Mouse (Mus musculus) heart, embryonic 16.5 days (tissue): ENCODE results near the gene Gusb. TPM values are rescaled to one million over a fixed set of nuclear protein-coding genes. Genes with fewer than 3 reads are reported as not detected.

Experiments
- ATAC-seq: fragments of 200-750 bp; cut with Nextera tagmentation; replicated peaks from 2 replicates; pipeline ENCODE4 v1.8.0; 2017; ENCODE audit warnings: moderate number of reproducible peaks; ENCODE audit not compliant: insufficient read depth, low FRiP score; ENCODE audit errors: extremely low read depth
- H3K27ac ChIP-seq: fragments of 300-500 bp; sonication (generic); 2 replicates; pipeline ENCODE4 v1.5.1; 2014; ENCODE audit warnings: mild to moderate bottlenecking, low read length, control low read depth, moderate library complexity
- H3K27me3 ChIP-seq: fragments of 300-500 bp; sonication (generic); 2 replicates; pipeline ENCODE4 v1.6.1; 2014; ENCODE audit warnings: low read length, mixed read lengths; ENCODE audit not compliant: control insufficient read depth, insufficient read depth
- H3K36me3 ChIP-seq: fragments of 300-500 bp; sonication (generic); 2 replicates; pipeline ENCODE4 v1.6.1; 2014; ENCODE audit not compliant: control insufficient read depth, insufficient read depth
- H3K4me1 ChIP-seq: fragments of 300-500 bp; sonication (generic); 2 replicates; pipeline ENCODE4 v1.6.1; 2014; ENCODE audit warnings: low read length, mixed read lengths; ENCODE audit not compliant: control insufficient read depth, insufficient read depth
- H3K4me2 ChIP-seq: fragments of 300-500 bp; sonication (generic); 2 replicates; pipeline ENCODE4 v1.6.1; 2014; ENCODE audit warnings: low read depth, mild to moderate bottlenecking, control low read depth, low read length
- H3K4me3 ChIP-seq: fragments of 300-500 bp; sonication (generic); 2 replicates; pipeline ENCODE4 v1.5.1; 2014; ENCODE audit warnings: mild to moderate bottlenecking, control low read depth, low read length
- H3K9ac ChIP-seq: fragments of 300-500 bp; sonication (generic); 2 replicates; pipeline ENCODE4 v1.6.1; 2014; ENCODE audit warnings: low read length, control low read depth
- H3K9me3 ChIP-seq: fragments of 300-500 bp; sonication (generic); replicated peaks from 2 replicates; pipeline ENCODE4 v1.6.1; 2016; ENCODE audit warnings: low read length; ENCODE audit not compliant: control insufficient read depth
- WGBS: fragments of 180-500 bp; shearing (Covaris S2); extraction: QIAGEN DNeasy Blood & Tissue Kit; methylation state at CpG from one replicate; pipeline ENCODE4 v1.1.7; 2014; 5-methylcytosine and 5-hydroxymethylcytosine counted together
- polyA plus RNA-seq: library from polyadenylated mRNA; unstranded; fragments of >200 nt; fragmentation: Nextera tagmentation; extraction: Ambion mirVana; gene quantifications from 2 replicates; pipeline ENCODE4 v1.2.1, GENCODE M21; 2015

Gene Gusb
- 36.8 and 40.1 TPM in 2 replicates for polyA plus RNA-seq

DNA sequence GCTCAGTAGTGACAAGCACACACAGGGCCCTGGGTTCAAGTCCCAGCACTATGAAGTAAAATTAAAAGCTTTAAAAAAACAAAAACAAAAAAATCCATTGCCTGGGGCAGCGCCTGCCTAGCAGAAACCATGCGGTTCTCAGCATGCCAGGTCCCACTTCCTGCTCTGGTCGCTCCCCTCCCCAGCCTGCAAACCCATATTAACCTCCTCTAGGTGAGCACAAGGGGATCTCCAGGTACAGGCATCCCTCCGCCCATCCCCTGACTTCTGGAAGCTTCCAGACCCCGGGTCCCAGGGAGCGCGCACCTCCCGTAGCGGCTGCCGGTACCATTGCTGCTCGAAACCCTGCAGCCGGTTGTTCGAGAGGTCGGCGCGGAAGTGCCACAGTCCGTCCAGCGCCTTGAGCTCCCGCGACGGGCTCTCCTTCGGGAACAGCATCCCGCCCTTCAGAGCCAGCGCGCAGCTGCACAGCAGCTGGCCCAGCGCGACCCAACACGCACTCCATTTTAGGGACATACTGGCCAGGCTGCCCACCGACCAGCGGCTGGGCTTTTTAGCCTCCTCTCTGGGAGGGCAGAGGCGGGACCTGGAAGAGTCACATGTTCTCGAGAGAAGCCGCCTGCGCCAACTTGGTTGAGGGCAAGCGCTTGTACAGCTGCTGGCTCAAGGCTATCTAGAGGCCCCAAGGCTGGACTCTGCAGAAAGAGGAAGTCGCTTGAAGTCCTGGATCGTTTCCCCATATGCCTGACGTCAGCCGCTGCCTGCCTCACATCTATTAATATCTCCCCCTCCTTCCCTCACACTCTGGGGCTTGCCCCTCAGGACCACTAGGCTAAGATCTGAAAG lies at the start of gene Gusb:
Gene Gusb, minus strand, starts transcription at position 749 of the 846 bp plus-strand sequence.
- Histone ChIP-seq H3K4me2 (peak within 1 kb of the TSS; percentile 64), H3K36me3 (no peaks in the 10 kb centered on the region), H3K4me1 (peaks cover 9% of the 10 kb centered on the region), H3K27ac (peak within 1 kb of the TSS; percentile 49), H3K4me3 (peak within 1 kb of the TSS; percentile 68), H3K27me3 (no peaks in the 10 kb centered on the region), H3K9me3 (peaks cover 5% of the 10 kb centered on the region; the same call in 1 of the 2 replicates), H3K9ac (peak within 1 kb of the TSS; percentile 63)
- ATAC-seq = peak; percentile 92
- under 1% methylated on average over 39 of the region's 39 CpGs for WGBS

DNA sequence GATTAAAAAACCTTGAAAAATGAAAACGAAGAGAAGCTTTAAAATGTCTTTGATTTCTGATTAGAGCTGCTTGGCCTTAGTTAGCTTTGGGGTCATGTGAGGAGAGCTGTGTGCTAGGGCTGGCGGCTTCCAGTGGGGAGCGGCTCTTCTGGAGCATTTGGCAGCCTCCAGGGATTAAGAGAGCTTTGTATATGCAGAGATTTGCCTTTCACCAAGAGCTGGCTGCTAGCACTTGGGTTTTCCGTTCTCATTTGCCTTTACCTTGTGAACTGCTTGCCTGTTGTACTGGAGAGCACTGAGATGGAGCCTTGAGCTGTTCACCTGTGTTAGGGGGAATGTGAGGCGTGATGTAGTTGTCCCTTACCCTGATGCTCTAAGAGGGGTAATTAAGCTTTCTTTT lies 49.7 kb upstream of the Gusb start:
- H3K9me3 ChIP-seq = no peaks in the 10 kb centered on the region
- no peak overlapping the region for H3K9ac ChIP-seq
- H3K4me2 ChIP-seq = no peak overlapping the region
- WGBS = 78% methylated on average over 5 of the region's 5 CpGs
- peaks cover 12% of the 10 kb centered on the region for H3K36me3 ChIP-seq
- no peak for ATAC-seq
- peaks cover 28% of the 10 kb centered on the region for H3K27me3 ChIP-seq
- H3K4me3 ChIP-seq = no peak overlapping the region
- H3K4me1 ChIP-seq = no peaks in the 10 kb centered on the region
- H3K27ac ChIP-seq = no peak overlapping the region

GRCm38 (mm10) chr5:130051073-130051860 lies 48.4 kb upstream of the Gusb start:
- Histone ChIP-seq H3K27me3 (peaks cover 28% of the 10 kb centered on the region), H3K27ac (no peak overlapping the region), H3K36me3 (peaks cover 20% of the 10 kb centered on the region), H3K9me3 (no peaks in the 10 kb centered on the region; the same call in 1 of the 2 replicates), H3K4me2 (no peak overlapping the region), H3K4me3 (no peak overlapping the region), H3K4me1 (peaks cover 7% of the 10 kb centered on the region; the same call in 1 of the 2 replicates), H3K9ac (no peak overlapping the region)
- ATAC-seq = no peak
- 85% methylated on average over 15 of the region's 15 CpGs for WGBS

- ATAC-seq = no peak
- peaks cover 19% of the 10 kb centered on the region for H3K36me3 ChIP-seq
Measured at GRCm38 (mm10) chr5:130050416-130050815, 47.6 kb upstream of the Gusb start.

GRCm38 (mm10) chr5:130048786-130049520 lies 46.1 kb upstream of the Gusb start:
- H3K4me1 ChIP-seq = peaks cover 7% of the 10 kb centered on the region; the same call in 1 of the 2 replicates
- H3K4me3 ChIP-seq = no peak overlapping the region
- 73% methylated on average over 15 of the region's 15 CpGs for WGBS
- peaks cover 18% of the 10 kb centered on the region for H3K36me3 ChIP-seq
- no peak for ATAC-seq
- H3K27ac ChIP-seq = no peak overlapping the region
- H3K27me3 ChIP-seq = peaks cover 43% of the 10 kb centered on the region
- H3K9me3 ChIP-seq = no peaks in the 10 kb centered on the region; the same call in 1 of the 2 replicates
- H3K9ac ChIP-seq = no peak overlapping the region
- no peak overlapping the region for H3K4me2 ChIP-seq

More at GRCm38 (mm10) chr5:130050416-130050815, 47.6 kb upstream of the Gusb start:
- Histone ChIP-seq H3K4me3 (no peak overlapping the region), H3K4me2 (no peak overlapping the region), H3K27ac (no peak overlapping the region), H3K9ac (no peak overlapping the region), H3K27me3 (peaks cover 34% of the 10 kb centered on the region), H3K4me1 (peaks cover 7% of the 10 kb centered on the region; the same call in 1 of the 2 replicates), H3K9me3 (no peaks in the 10 kb centered on the region; the same call in 1 of the 2 replicates)
- WGBS = 57% methylated on average over 6 of the region's 6 CpGs

DNA sequence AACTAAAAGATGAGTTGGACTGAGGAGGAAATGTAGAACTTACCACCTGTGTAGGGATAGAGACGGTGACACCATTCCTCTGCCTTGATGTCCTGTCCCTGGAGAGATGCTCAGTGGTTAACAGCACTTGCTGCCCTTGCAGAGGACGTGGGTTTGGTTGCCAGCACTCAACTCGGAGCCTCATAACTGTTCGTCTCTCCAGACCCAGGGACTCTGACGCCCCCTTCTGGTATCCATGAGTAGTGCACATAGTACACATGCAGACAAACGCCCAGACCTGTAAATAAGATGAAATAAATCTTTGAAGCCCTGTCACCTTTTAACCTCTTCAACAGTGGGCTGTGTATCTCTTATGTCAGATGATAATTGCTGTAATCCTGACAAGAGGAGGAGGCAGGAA lies 44.2 kb upstream of the Gusb start:
- no peak for ATAC-seq
- peaks cover 29% of the 10 kb centered on the region for H3K36me3 ChIP-seq
- peaks cover 40% of the 10 kb centered on the region for H3K27me3 ChIP-seq

GRCm38 (mm10) chr5:130046589-130046988 lies 43.7 kb upstream of the Gusb start:
- H3K27me3 ChIP-seq = peaks cover 40% of the 10 kb centered on the region
- H3K4me3 ChIP-seq = no peak overlapping the region
- H3K36me3 ChIP-seq = peaks cover 29% of the 10 kb centered on the region
- peak; percentile 77 for ATAC-seq
- no peak overlapping the region for H3K27ac ChIP-seq
- H3K9ac ChIP-seq = no peak overlapping the region
- H3K9me3 ChIP-seq = no peaks in the 10 kb centered on the region; the same call in 1 of the 2 replicates
- no peak overlapping the region for H3K4me2 ChIP-seq
- WGBS = 36% methylated on average over 10 of the region's 10 CpGs
- peaks cover 7% of the 10 kb centered on the region; the same call in 1 of the 2 replicates for H3K4me1 ChIP-seq

More for the DNA sequence above, 44.2 kb upstream of the Gusb start:
- H3K4me2 ChIP-seq = no peak overlapping the region
- H3K27ac ChIP-seq = no peak overlapping the region
- H3K9ac ChIP-seq = no peak overlapping the region
- H3K4me3 ChIP-seq = no peak overlapping the region
- peaks cover 7% of the 10 kb centered on the region; the same call in 1 of the 2 replicates for H3K4me1 ChIP-seq
- 66% methylated on average over 6 of the region's 6 CpGs for WGBS
- H3K9me3 ChIP-seq = no peaks in the 10 kb centered on the region; the same call in 1 of the 2 replicates

DNA sequence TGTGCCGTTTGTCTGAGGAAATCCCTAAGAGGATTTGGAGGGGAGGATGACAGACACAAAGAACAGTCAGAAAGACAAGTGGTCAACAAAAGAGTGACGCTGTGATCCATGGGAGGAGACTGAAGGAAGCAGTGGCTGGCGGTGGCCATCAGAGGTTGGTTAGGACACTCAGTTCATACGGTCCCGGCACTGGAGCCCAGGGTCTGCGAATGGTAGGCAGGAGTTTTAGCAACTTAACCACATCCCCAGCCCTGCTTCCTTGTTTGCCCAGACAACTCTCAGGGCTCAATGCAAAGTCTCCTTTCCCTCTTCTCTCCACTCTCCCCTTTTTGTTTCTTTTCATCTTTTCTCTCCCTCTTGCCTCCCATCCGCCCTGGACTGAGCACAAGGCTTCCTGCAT lies 43.3 kb upstream of the Gusb start:
- ATAC-seq = no peak
- Histone ChIP-seq H3K36me3 (peaks cover 30% of the 10 kb centered on the region), H3K4me2 (no peak overlapping the region), H3K9ac (no peak overlapping the region), H3K27me3 (peaks cover 38% of the 10 kb centered on the region), H3K9me3 (no peaks in the 10 kb centered on the region; the same call in 1 of the 2 replicates), H3K4me1 (peaks cover 7% of the 10 kb centered on the region; the same call in 1 of the 2 replicates), H3K4me3 (no peak overlapping the region), H3K27ac (no peak overlapping the region)
- 80% methylated on average over 7 of the region's 7 CpGs for WGBS
